Mouse (Mus musculus) CH12.LX (cell line): ENCODE results near the gene Mxd1. TPM values are rescaled to one million over a fixed set of nuclear protein-coding genes. Genes with fewer than 3 reads are reported as not detected.

ENCODE experiments used
- DNase-seq: peaks from one replicate; pipeline ENCODE4 v3.0.0-alpha.2; 2013; ENCODE audit errors: extremely low read depth
- H3K27ac ChIP-seq: 2 replicates; pipeline ENCODE4 v1.5.1; 2012; ENCODE audit warnings: low read depth, mild to moderate bottlenecking, control low read depth, moderate library complexity; ENCODE audit not compliant: insufficient read depth
- H3K27me3 ChIP-seq: replicated peaks from 2 replicates; pipeline ENCODE3; 2012; ENCODE audit warnings: inconsistent platforms
- H3K36me3 ChIP-seq, 2 experiments: replicated peaks in 1 of 2; 2 replicates each; pipeline versions ENCODE3 to v1.6.1; 2012; ENCODE audit warnings: inconsistent platforms in 1 of 2, low read length in 1 of 2, mild to moderate bottlenecking in 1 of 2, mixed read lengths in 1 of 2, moderate library complexity in 1 of 2; ENCODE audit not compliant: control insufficient read depth in 1 of 2, insufficient read depth in 1 of 2
- H3K4me1 ChIP-seq, 2 experiments: 2 replicates each; pipeline ENCODE4 v1.6.1; 2012; ENCODE audit warnings: inconsistent platforms in 1 of 2, moderate library complexity in 1 of 2; ENCODE audit not compliant: insufficient read depth in 2 of 2, control insufficient read depth in 1 of 2
- H3K4me2 ChIP-seq: 2 replicates; pipeline ENCODE4 v1.6.1; 2012; ENCODE audit warnings: low read depth, mild to moderate bottlenecking, control low read depth; ENCODE audit not compliant: poor library complexity, insufficient read depth, severe bottlenecking
- H3K4me3 ChIP-seq, 3 experiments: fragments of 150-350 bp in 1 of 3; sonication (generic) in 1 of 3; replicated peaks in 1 of 3; 2 replicates each; pipeline versions ENCODE3 to v1.5.1; 2011 to 2012; ENCODE audit warnings: low read depth in 2 of 3, low read length in 2 of 3, mild to moderate bottlenecking in 2 of 3, moderate library complexity in 2 of 3, control low read depth in 1 of 3, improper control_type of control experiment in 1 of 3, inconsistent platforms in 1 of 3, mixed read lengths in 1 of 3; ENCODE audit not compliant: poor library complexity in 1 of 3
- H3K79me2 ChIP-seq: replicated peaks from 2 replicates; pipeline ENCODE4 v1.6.1; 2012; ENCODE audit warnings: mild to moderate bottlenecking, moderate library complexity; ENCODE audit not compliant: control insufficient read depth, poor library complexity, insufficient read depth, severe bottlenecking; ENCODE audit errors: extremely low read depth
- H3K9ac ChIP-seq: 2 replicates; pipeline ENCODE4 v1.6.1; 2012; ENCODE audit warnings: low read depth, mild to moderate bottlenecking, control low read depth, moderate library complexity; ENCODE audit not compliant: insufficient read depth
- H3K9me3 ChIP-seq: replicated peaks from 2 replicates; pipeline ENCODE3; 2012; ENCODE audit warnings: low read length, inconsistent platforms, mixed read lengths
- CHD1 ChIP-seq: IDR thresholded peaks from 2 replicates; pipeline ENCODE4 v1.6.1; 2012; ENCODE audit warnings: low read depth, low read length, improper control_type of control experiment, inconsistent platforms
- CHD2 ChIP-seq: IDR thresholded peaks from 2 replicates; pipeline ENCODE4 v1.6.1; 2011; ENCODE audit warnings: low read length, improper control_type of control experiment
- CTCF ChIP-seq, 2 experiments: IDR thresholded peaks in 1 of 2; conservative IDR thresholded peaks in 1 of 2; 2 replicates each; pipeline ENCODE4 v1.5.1; 2011 to 2012; ENCODE audit warnings: low read depth in 2 of 2, low read length in 2 of 2, improper control_type of control experiment in 1 of 2, inconsistent platforms in 1 of 2, mild to moderate bottlenecking in 1 of 2, moderate library complexity in 1 of 2
- EP300 ChIP-seq: IDR thresholded peaks from 2 replicates; pipeline ENCODE4 v1.6.1; 2011; ENCODE audit warnings: low read length, improper control_type of control experiment
- HCFC1 ChIP-seq: IDR thresholded peaks from 2 replicates; pipeline ENCODE4 v1.6.1; 2012; ENCODE audit warnings: low read depth, mild to moderate bottlenecking, inconsistent platforms, low read length, improper control_type of control experiment
- MAFK ChIP-seq: IDR thresholded peaks from 2 replicates; pipeline ENCODE4 v1.6.1; 2011; ENCODE audit warnings: low read length, improper control_type of control experiment; ENCODE audit not compliant: insufficient replicate concordance
- MAX ChIP-seq: IDR thresholded peaks from 2 replicates; pipeline ENCODE4 v1.6.1; 2011; ENCODE audit warnings: low read length, improper control_type of control experiment
- MEF2A ChIP-seq: IDR thresholded peaks from 2 replicates; pipeline ENCODE4 v1.6.1; 2014; ENCODE audit warnings: low read depth, mild to moderate bottlenecking, inconsistent platforms, low read length, improper control_type of control experiment, borderline replicate concordance
- NELFE ChIP-seq: IDR thresholded peaks from 2 replicates; pipeline ENCODE4 v1.6.1; 2011; ENCODE audit warnings: low read depth, low read length, improper control_type of control experiment
- NRF1 ChIP-seq: IDR thresholded peaks from 2 replicates; pipeline ENCODE4 v1.6.1; 2014; ENCODE audit warnings: low read depth, mild to moderate bottlenecking, inconsistent platforms, low read length, improper control_type of control experiment, moderate library complexity
- PAX5 ChIP-seq: IDR thresholded peaks from 2 replicates; pipeline ENCODE4 v1.6.1; 2012; ENCODE audit warnings: low read length, inconsistent platforms, mixed read lengths
- POLR2A ChIP-seq: IDR thresholded peaks from 2 replicates; pipeline ENCODE4 v1.6.1; 2011; ENCODE audit warnings: low read depth, mild to moderate bottlenecking, improper control_type of control experiment, low read length
- RAD21 ChIP-seq: IDR thresholded peaks from 2 replicates; pipeline ENCODE4 v1.6.1; 2011; ENCODE audit warnings: low read depth, mild to moderate bottlenecking, low read length, improper control_type of control experiment, moderate library complexity
- SIN3A ChIP-seq: IDR thresholded peaks from 2 replicates; pipeline ENCODE4 v1.6.1; 2012; ENCODE audit warnings: low read length, improper control_type of control experiment, inconsistent platforms
- SMC3 ChIP-seq: IDR thresholded peaks from 2 replicates; pipeline ENCODE4 v1.6.1; 2011; ENCODE audit warnings: low read depth, low read length, improper control_type of control experiment
- TBP ChIP-seq: conservative IDR thresholded peaks from 2 replicates; pipeline ENCODE4 v1.6.1; 2011; ENCODE audit warnings: low read depth, low read length, improper control_type of control experiment
- TCF12 ChIP-seq: IDR thresholded peaks from 2 replicates; pipeline ENCODE4 v1.6.1; 2014; ENCODE audit warnings: low read depth, mild to moderate bottlenecking, inconsistent platforms, low read length, improper control_type of control experiment
- USF1 ChIP-seq: IDR thresholded peaks from 2 replicates; pipeline ENCODE4 v1.6.1; 2014; ENCODE audit warnings: low read depth, mild to moderate bottlenecking, inconsistent platforms, low read length, improper control_type of control experiment
- ZC3H11A ChIP-seq: IDR thresholded peaks from 2 replicates; pipeline ENCODE4 v1.6.1; 2012; ENCODE audit warnings: low read depth, mild to moderate bottlenecking, inconsistent platforms, low read length, improper control_type of control experiment
- ZMIZ1 ChIP-seq: IDR thresholded peaks from 2 replicates; pipeline ENCODE4 v1.6.1; 2012; ENCODE audit warnings: low read depth, mild to moderate bottlenecking, inconsistent platforms, low read length, improper control_type of control experiment
- dilution Hi-C: fragments of 300-500 bp; cut with MboI; formaldehyde crosslinking; loops from 2 replicates; pipeline ENCODE4 v1.14.3; 2020; ENCODE audit warnings: low sequenced_read_pairs; ENCODE audit not compliant: extremely low pct_unique_long_range_greater_than_20kb, extremely low pct_ligation_motif_present
- in situ Hi-C: fragments of 300-500 bp; cut with MboI; formaldehyde crosslinking; loops from 3 replicates; pipeline ENCODE4 v1.14.3; 2019; ENCODE audit warnings: low sequenced_read_pairs, low pct_ligation_motif_present, low pct_unique_long_range_greater_than_20kb, mixed read lengths
- polyA plus RNA-seq: library from polyadenylated mRNA; unstranded; fragments of >175 nt; gene quantifications from 2 replicates; pipeline ENCODE4 v1.2.1, GENCODE M21; 2012; ENCODE audit warnings: low read depth; ENCODE audit not compliant: insufficient read length
- total RNA-seq, 2 experiments: library from RNA; depleted of rRNA; stranded (reverse); fragments of 300-350 nt in 1 of 2; fragments of >200 nt in 1 of 2; gene quantifications; 2 replicates each; pipeline ENCODE4 v1.2.3; 2012 to 2014

The Mxd1 gene
- total and polyA plus RNA-seq, 3 experiments: 0.50 to 1.6 (median 0.97) TPM

DNA sequence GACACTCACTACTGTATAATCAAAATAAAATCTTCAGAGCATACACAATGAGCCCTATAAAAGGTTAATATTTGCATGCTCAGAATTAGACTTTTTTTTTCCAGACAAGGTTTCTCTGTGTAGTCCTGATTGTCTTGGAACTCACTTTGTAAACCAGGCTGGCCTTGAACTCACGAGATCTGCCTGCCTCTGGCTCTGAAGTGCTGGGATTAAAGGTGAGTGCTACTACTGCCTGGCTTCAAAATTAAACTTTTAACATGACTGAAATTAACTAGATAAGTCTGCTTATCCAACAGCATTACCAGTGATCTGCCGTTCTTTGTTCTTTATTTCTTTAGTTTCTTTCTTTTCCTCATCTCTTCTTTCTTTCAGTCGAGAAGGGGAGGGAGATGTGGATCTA, 12.3 kb upstream of the Mxd1 start:
- Histone ChIP-seq H3K9me3 (no peaks in the 10 kb centered on the region), H3K4me3 (no peak overlapping the region), H3K4me2 (no peak overlapping the region), H3K36me3 (peaks cover 42 to 64% of the 10 kb centered on the region in 2 experiments), H3K79me2 (peaks cover 8% of the 10 kb centered on the region), H3K9ac (no peak overlapping the region), H3K4me1 (peaks cover 2 to 17% of the 10 kb centered on the region in 2 experiments; a peak in 3 of 4 replicates), H3K27me3 (no peaks in the 10 kb centered on the region), H3K27ac (no peak overlapping the region)
- no peak for DNase-seq
- in situ Hi-C loops (no loop called here), dilution Hi-C loops (no loop called here)
- no peak for TF ChIP-seq CHD2
- no peak for TF ChIP-seq NRF1
- no peak for TF ChIP-seq POLR2A
- no peak for TF ChIP-seq CTCF (conservative IDR thresholded peaks at IDR 0.05 in 1 of 2, IDR thresholded peaks at IDR 0.05 in 1 of 2; ENCODE audit: low read depth in 2 of 2, low read length in 2 of 2)
- no peak for TF ChIP-seq NELFE
- TF ChIP-seq TBP: no peak
- TF ChIP-seq MAFK: no peak

DNA sequence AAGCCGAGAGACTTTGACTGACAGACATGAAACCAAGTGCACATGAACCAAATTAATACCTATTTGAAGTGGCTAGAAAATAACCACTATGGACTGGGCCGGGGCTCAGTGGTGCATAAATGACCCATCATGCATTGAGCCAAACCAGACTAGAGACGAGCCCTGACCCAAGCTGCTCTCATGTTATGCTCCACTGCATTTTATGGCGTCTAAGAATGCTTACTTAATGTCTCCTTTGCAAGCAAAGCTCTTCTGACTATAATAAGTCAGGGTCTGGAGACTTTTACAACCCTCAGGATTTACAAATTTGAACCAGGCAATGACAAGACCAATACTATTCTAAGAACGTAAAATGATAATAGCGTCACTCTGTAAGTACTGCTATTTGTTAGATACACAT, 9.4 kb upstream of the Mxd1 start:
- Histone ChIP-seq H3K4me3 (no peak overlapping the region), H3K27me3 (no peaks in the 10 kb centered on the region), H3K27ac (no peak overlapping the region), H3K4me1 (peaks cover 2 to 8% of the 10 kb centered on the region in 2 experiments; a peak in 3 of 4 replicates), H3K36me3 (peaks cover 54 to 92% of the 10 kb centered on the region in 2 experiments), H3K9ac (no peak overlapping the region), H3K79me2 (no peaks in the 10 kb centered on the region; the same call in none of the 2 replicates), H3K9me3 (no peaks in the 10 kb centered on the region), H3K4me2 (no peak overlapping the region)
- dilution Hi-C loops (no loop called here), in situ Hi-C loops (loop anchor here (10.0 kb wide), 1 partner anchor 244 kb away; the partner anchor contains the start of gene C87436)
- TF ChIP-seq EP300: no peak
- TF ChIP-seq ZC3H11A: no peak
- TF ChIP-seq TCF12: no peak
- TF ChIP-seq TBP: no peak
- TF ChIP-seq MEF2A: no peak
- no peak for TF ChIP-seq MAX
- no peak for TF ChIP-seq USF1
- TF ChIP-seq SMC3: no peak
- TF ChIP-seq CHD1: no peak
- TF ChIP-seq NRF1: no peak
- TF ChIP-seq PAX5: no peak
- TF ChIP-seq ZMIZ1: no peak
- TF ChIP-seq SIN3A: no peak
- TF ChIP-seq MAFK: no peak
- TF ChIP-seq NELFE: no peak
- no peak for TF ChIP-seq HCFC1
- no peak for TF ChIP-seq RAD21
- no peak for DNase-seq
